Mouse (Mus musculus): Measurements from ENCODE around the gene Rexo5.

GRCm38 (mm10) chr7:119807396-119807795, 13.6 kb downstream of the Rexo5 start:
- no peak for TF ChIP-seq EP300 (IDR thresholded peaks at IDR 0.05; ENCODE audit: low read depth)
- TF ChIP-seq CTCF (IDR thresholded peaks at IDR 0.05; ENCODE audit: low read depth) = no peak

Data from heart, postnatal 0 days (tissue).